In genomic region chr14:120911388-120911901, GRCm38 (mm10) we compare ENCODE assay signal across 8 mouse cellular contexts. TPM values are rescaled to one million over a fixed set of nuclear protein-coding genes. Genes with fewer than 3 reads are reported as not detected.
A peak's percentile ranks its signal among the peaks of the same experiment; 100 is the strongest.
DNase-seq lines count a peak whose midpoint lies in the region; ATAC-seq and TF ChIP-seq lines count a peak whose summit lies in the region.

No protein-coding gene starts in this region.

- H3K27ac ChIP-seq in heart, embryonic 13.5 days (replicated peaks): peak overlapping the region; percentile 96

- DNase-seq in adrenal gland, adult 2 months: peak; percentile 67
- peak; percentile 73 for DNase-seq in embryo, embryonic 11 days
- peak; percentile 36 to 71 for DNase-seq in kidney, postnatal 25 days
- DNase-seq in lung, postnatal 10 days: peak; percentile 70
- peak; percentile 9 for DNase-seq in ovary, postnatal 10 days (ENCODE audit: low spot score)
- peak; percentile 36 to 56 for DNase-seq in thymus, postnatal 10 days (ENCODE audit: low spot score in 2 of 2)

- no peaks in the 10 kb centered on the region for H3K9me3 ChIP-seq in heart, embryonic 13.5 days

- H3K4me2 ChIP-seq in heart, embryonic 13.5 days: peak overlapping the region; percentile 97

- peaks cover 18% of the 10 kb centered on the region for H3K36me3 ChIP-seq in C2C12 (ENCODE audit: control insufficient read depth, insufficient read depth)
- no peaks in the 10 kb centered on the region for H3K36me3 ChIP-seq in heart, embryonic 13.5 days

- peak overlapping the region; percentile 97 for H3ac ChIP-seq in C2C12 (ENCODE audit: control insufficient read depth, insufficient read length, low read depth)

- H3K4me1 ChIP-seq in heart, embryonic 13.5 days: peaks cover 23% of the 10 kb centered on the region

- TF ChIP-seq CTCF in C2C12 (IDR thresholded peaks at IDR 0.05; ENCODE audit: control insufficient read depth, insufficient read depth, insufficient read length): no peak

- no peaks in the 10 kb centered on the region for H3K27me3 ChIP-seq in C2C12 (ENCODE audit: control insufficient read depth, insufficient read depth, insufficient read length)
- no peaks in the 10 kb centered on the region for H3K27me3 ChIP-seq in heart, embryonic 13.5 days (replicated peaks)

- peaks cover 54% of the 10 kb centered on the region for H3K79me2 ChIP-seq in C2C12 (ENCODE audit: control insufficient read depth, insufficient read depth)

- H3K9ac ChIP-seq in heart, embryonic 13.5 days: peak overlapping the region; percentile 94

- H3K4me3 ChIP-seq in C2C12 (ENCODE audit: insufficient read depth, poor library complexity, severe bottlenecking): peak overlapping the region; percentile 74
- H3K4me3 ChIP-seq in heart, embryonic 13.5 days: peak overlapping the region; percentile 91

- H3K79me3 ChIP-seq in C2C12 (ENCODE audit: low read depth): peaks cover 50% of the 10 kb centered on the region

- peak; percentile 51 for ATAC-seq in heart, embryonic 13.5 days (ENCODE audit: extremely low read depth, insufficient number of reproducible peaks, low FRiP score, low TSS enrichment)

- under 1% methylated on average over 58 of the region's 63 CpGs for WGBS in heart, embryonic 13.5 days

TF ChIP-seq in C2C12, 6 proteins besides CTCF, POLR2A, EP300 and RAD21:
- peak; percentile 21 for TF ChIP-seq MAX (IDR thresholded peaks at IDR 0.05)
- no peak for TF ChIP-seq MYOD1 (IDR thresholded peaks at IDR 0.05; ENCODE audit: control insufficient read depth, insufficient read length, low read depth)
- no peak for TF ChIP-seq MYOG (IDR thresholded peaks at IDR 0.05; ENCODE audit: control insufficient read depth, extremely low read depth, insufficient read length)
TF ChIP-seq in C2C12: peak in this region for 1.

RNA-seq across cellular contexts. Expression of gene Ipo5, which starts 0.4 kb away (rescaled TPM):
- 89.4 TPM for polyA plus RNA-seq in C2C12 (2012; fragmentation: generic; extraction: Trizol)
- 10 to 100 TPM; 70.8 to 73.7 TPM for total RNA-seq in adrenal gland, adult 2 months (2021)
- 6.3 and 7.7 TPM in 2 replicates for polyA plus RNA-seq in adrenal gland, adult 2 months (2012; rRNA removed)
- 73.2 and 74.7 TPM in 2 replicates for polyA plus RNA-seq in heart, embryonic 13.5 days (2015; fragmentation: Nextera tagmentation; extraction: Ambion mirVana)

Comparison
In these comparisons a context has a peak if more than half of its experiments do, and no peak if none do; other contexts are left out.
1. Peak in every context shown above with its lines: DNase-seq, ATAC-seq, H3K4me3 ChIP-seq and H3K27ac ChIP-seq.
2. DNase-seq: peak in every context shown above with its lines; median percentile 73 in embryo, embryonic 11 days; 70 in lung, postnatal 10 days; 67 in adrenal gland, adult 2 months; 54 in kidney, postnatal 25 days; 46 in thymus, postnatal 10 days; 9 in ovary, postnatal 10 days.